Mouse (Mus musculus) liver, adult 2 months (tissue): ENCODE results near the gene Insyn1. TPM values are rescaled to one million over a fixed set of nuclear protein-coding genes. Genes with fewer than 3 reads are reported as not detected.

Experiments
- DNase-seq: peaks from one replicate; pipeline ENCODE4 v3.0.0-alpha.2; 2011; ENCODE audit warnings: low read depth, low spot score; ENCODE audit errors: extremely low read depth
- H3K27ac ChIP-seq: fragments of 200-500 bp; replicated peaks from 2 replicates; pipeline ENCODE4 v1.5.1; 2012; ENCODE audit warnings: low read depth, mild to moderate bottlenecking, control low read depth, inconsistent platforms, low read length; ENCODE audit not compliant: insufficient read depth
- H3K27me3 ChIP-seq: fragments of 200-500 bp; 2 replicates; pipeline ENCODE4 v1.6.1; 2012; ENCODE audit warnings: mild to moderate bottlenecking, moderate library complexity, low read length, inconsistent platforms; ENCODE audit not compliant: control insufficient read depth, insufficient read depth
- H3K36me3 ChIP-seq: fragments of 200-500 bp; 2 replicates; pipeline ENCODE4 v1.6.1; 2012; ENCODE audit warnings: low read length, inconsistent platforms; ENCODE audit not compliant: control insufficient read depth, insufficient read depth
- H3K4me1 ChIP-seq: fragments of 200-500 bp; 2 replicates; pipeline ENCODE4 v1.6.1; 2011; ENCODE audit warnings: low read length; ENCODE audit not compliant: control insufficient read depth, insufficient read depth
- H3K4me3 ChIP-seq: fragments of 200-500 bp; 2 replicates; pipeline ENCODE4 v1.5.1; 2011; ENCODE audit warnings: low read depth, mild to moderate bottlenecking, control low read depth, low read length, moderate library complexity; ENCODE audit not compliant: insufficient read depth
- H3K79me2 ChIP-seq: fragments of 200-500 bp; 2 replicates; pipeline ENCODE4 v1.6.1; 2012; ENCODE audit warnings: inconsistent platforms, mild to moderate bottlenecking, low read length, moderate library complexity; ENCODE audit not compliant: control insufficient read depth, insufficient read depth
- H3K9ac ChIP-seq: fragments of 200-500 bp; 2 replicates; pipeline ENCODE4 v1.6.1; 2012; ENCODE audit warnings: low read depth, mild to moderate bottlenecking, control low read depth, inconsistent platforms, low read length
- CTCF ChIP-seq: fragments of 200-500 bp; IDR thresholded peaks from 2 replicates; pipeline ENCODE4 v1.5.1; 2011; ENCODE audit warnings: low read depth, low read length, control low read depth
- POLR2A ChIP-seq: fragments of 200-500 bp; IDR thresholded peaks from 2 replicates; pipeline ENCODE4 v1.6.1; 2011; ENCODE audit warnings: low read length, control low read depth; ENCODE audit not compliant: insufficient read depth; ENCODE audit errors: extremely low read depth
- WGBS: fragments of 180-500 bp; shearing (Covaris S2); methylation state at CpG from one replicate; pipeline ENCODE4 v1.1.7; 2018; 5-methylcytosine and 5-hydroxymethylcytosine counted together
- polyA plus RNA-seq: library from polyadenylated mRNA; depleted of rRNA; stranded (reverse); fragments of >200 nt; gene quantifications from 2 replicates; pipeline ENCODE4 v1.2.3, GENCODE M21; 2012; rRNA removed
- total RNA-seq: library from RNA; depleted of rRNA; stranded (reverse); fragments of >200 nt; gene quantifications from 2 replicates; pipeline ENCODE4 v1.2.3, GENCODE M21; 2014; rRNA removed

Insyn1 gene
- total RNA-seq = 0.07 and 0.09 TPM in 2 replicates
- polyA plus RNA-seq = 0.10 TPM in 1 of 2 replicates, not detected in the other

- Histone ChIP-seq H3K4me3 (peak within 1 kb of the TSS; percentile 22; the same call in 1 of the 2 replicates), H3K4me1 (no peaks in the 10 kb centered on the region; the same call in 1 of the 2 replicates), H3K27me3 (peaks cover 19% of the 10 kb centered on the region), H3K9ac (no peak within 1 kb of the TSS; the same call in 1 of the 2 replicates), H3K36me3 (no peaks in the 10 kb centered on the region), H3K79me2 (no peaks in the 10 kb centered on the region), H3K27ac (no peak within 1 kb of the TSS)
- no peak for DNase-seq
- WGBS = under 1% methylated on average over 75 of the region's 104 CpGs
- TF ChIP-seq POLR2A = no peak
- no peak for TF ChIP-seq CTCF
Measured at GRCm38 (mm10) chr9:58487851-58488801, at the start of gene Insyn1. Insyn1 (plus strand) TSS chr9:58488603.

DNA sequence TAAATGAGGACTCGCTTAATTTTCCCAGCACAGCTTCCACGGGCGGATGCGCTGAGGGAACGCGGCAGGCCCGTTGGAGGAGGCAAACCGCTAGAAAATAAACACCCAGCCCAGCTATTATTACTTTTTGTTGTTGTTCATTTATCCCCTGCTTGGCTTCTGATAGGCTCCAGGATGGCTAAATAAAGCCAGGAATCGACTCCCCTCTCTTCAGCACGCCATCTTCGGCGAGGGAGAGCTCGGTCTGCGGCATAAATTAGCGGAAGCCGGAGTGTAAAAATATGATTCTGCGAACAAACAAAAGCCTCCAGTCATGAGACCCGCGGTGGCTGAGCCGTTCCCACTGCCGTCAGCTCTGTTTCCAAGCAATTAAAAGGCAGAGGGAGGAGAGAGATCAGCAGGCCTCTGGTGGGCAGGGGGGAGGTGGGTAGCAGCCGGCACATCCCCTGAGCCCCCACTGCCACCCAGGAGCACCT is 49.4 kb upstream of the Insyn1 start:
- no peak overlapping the region for H3K9ac ChIP-seq
- no peak overlapping the region for H3K27ac ChIP-seq
- no peaks in the 10 kb centered on the region for H3K27me3 ChIP-seq
- no peaks in the 10 kb centered on the region for H3K79me2 ChIP-seq
- no peaks in the 10 kb centered on the region for H3K36me3 ChIP-seq
- TF ChIP-seq CTCF (no peak), POLR2A (no peak)
- DNase-seq = no peak
- no peaks in the 10 kb centered on the region for H3K4me1 ChIP-seq
- 86% methylated on average over 22 of the region's 22 CpGs for WGBS
- no peak overlapping the region for H3K4me3 ChIP-seq

- Histone ChIP-seq H3K27me3 (no peaks in the 10 kb centered on the region), H3K4me1 (no peaks in the 10 kb centered on the region), H3K36me3 (no peaks in the 10 kb centered on the region), H3K4me3 (no peak overlapping the region), H3K79me2 (no peaks in the 10 kb centered on the region), H3K9ac (no peak overlapping the region), H3K27ac (no peak overlapping the region)
- DNase-seq = no peak
- TF ChIP-seq CTCF (no peak), POLR2A (no peak)
- WGBS = 87% methylated on average over 6 of the region's 6 CpGs
Measured at GRCm38 (mm10) chr9:58440100-58440499, 48.3 kb upstream of the Insyn1 start.

DNA sequence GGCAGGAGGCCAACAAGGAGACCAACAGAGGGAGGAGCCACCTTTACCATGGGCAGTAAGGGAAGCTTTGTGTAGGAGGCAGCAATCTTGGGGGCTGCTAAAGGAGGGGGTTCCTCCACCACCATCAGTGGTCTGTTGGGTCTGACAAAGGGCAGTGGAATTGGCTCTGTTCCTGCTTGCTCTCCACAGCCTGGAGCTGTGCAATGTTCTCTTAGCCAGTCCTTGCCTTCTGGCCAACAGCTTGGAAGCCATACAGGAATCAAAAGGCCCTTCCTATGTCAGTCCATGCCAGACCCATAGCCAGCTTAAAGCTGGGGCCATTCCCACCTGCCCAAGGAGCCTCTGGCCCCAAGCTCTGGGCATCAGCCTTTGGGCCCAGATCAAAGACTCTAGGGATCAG is 47.8 kb upstream of the Insyn1 start:
- Histone ChIP-seq H3K27ac (no peak overlapping the region), H3K9ac (no peak overlapping the region), H3K4me3 (no peak overlapping the region), H3K79me2 (no peaks in the 10 kb centered on the region), H3K27me3 (no peaks in the 10 kb centered on the region), H3K4me1 (no peaks in the 10 kb centered on the region), H3K36me3 (no peaks in the 10 kb centered on the region)
- TF ChIP-seq CTCF = no peak
- no peak for DNase-seq

DNA sequence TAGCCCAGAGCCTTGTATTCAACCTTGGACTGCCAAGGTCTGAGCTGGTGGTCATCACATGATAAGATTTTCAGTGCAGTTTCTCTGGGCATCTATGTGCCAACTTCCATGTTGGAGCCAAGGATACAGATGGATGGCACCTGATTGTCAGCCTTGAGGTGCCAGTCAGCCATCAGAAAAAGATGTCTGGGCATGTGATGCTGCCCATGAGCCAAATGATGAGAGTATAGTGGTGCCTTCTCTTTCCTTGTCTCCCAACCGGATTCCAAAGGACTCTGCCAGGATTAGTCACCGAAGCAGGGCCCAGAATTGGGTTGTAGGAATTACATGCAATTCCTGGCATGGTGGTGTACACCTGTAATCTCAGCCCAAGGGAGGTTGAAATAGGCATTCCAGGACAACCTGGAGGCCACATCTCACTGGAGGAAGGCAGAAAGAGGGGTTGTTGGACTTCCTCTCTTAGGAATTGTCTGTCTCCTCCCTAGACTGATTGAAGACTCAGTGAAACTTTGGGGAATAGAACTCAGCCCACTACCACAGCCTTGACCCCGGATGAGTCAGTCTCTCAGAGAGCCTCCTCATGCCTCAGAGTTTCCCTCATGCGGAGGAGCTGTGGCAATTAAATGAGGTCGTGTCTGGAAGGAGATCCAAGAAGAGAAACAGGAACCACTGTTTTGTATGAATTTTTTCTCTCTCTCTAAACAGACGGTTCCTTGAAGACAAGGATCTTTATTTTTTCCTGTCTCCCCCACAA is 46.9 kb upstream of the Insyn1 start:
- Histone ChIP-seq H3K36me3 (no peaks in the 10 kb centered on the region), H3K9ac (no peak overlapping the region), H3K79me2 (no peaks in the 10 kb centered on the region), H3K27ac (no peak overlapping the region), H3K4me1 (no peaks in the 10 kb centered on the region), H3K4me3 (no peak overlapping the region), H3K27me3 (no peaks in the 10 kb centered on the region)
- DNase-seq = no peak
- no peak for TF ChIP-seq POLR2A
- no peak for TF ChIP-seq CTCF
- WGBS = 68% methylated on average over 6 of the region's 6 CpGs
